Mouse (Mus musculus): ENCODE measurements around the gene Gm21905.

DNA sequence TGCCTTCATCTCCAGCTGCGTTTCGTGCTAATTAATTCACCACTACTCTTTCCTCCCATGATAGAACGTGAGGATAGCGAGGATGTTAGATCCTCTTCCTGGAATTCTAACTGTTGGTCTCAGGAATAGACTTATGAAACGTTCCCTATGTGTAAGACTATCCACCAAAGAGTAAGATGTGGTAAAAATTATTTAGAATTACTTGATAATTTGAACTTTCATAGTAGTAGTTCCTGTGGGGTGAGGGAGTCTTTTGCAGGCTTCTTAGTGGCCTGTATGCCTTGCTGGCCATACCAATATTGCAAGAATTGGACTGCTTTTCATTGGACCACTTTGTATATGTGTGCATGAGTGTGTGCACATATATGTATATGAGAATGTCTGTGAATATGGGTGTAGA is at the start of gene Gm21905:
- no peak for TF ChIP-seq CTCF (IDR thresholded peaks at IDR 0.05; ENCODE audit: low read depth, low read length)
- no peak for TF ChIP-seq POLR2A (IDR thresholded peaks at IDR 0.05; ENCODE audit: borderline replicate concordance, low read depth, low read length)
